Mouse (Mus musculus) embryonic fibroblast, embryonic 13.5 days (primary cell): ENCODE results near the gene Trpm8. TPM values are rescaled to one million over a fixed set of nuclear protein-coding genes. Genes with fewer than 3 reads are reported as not detected.

Experiments
- H3K27ac ChIP-seq: 2 replicates; pipeline ENCODE4 v1.5.1; 2012; ENCODE audit warnings: low read length, control low read depth, inconsistent platforms; ENCODE audit not compliant: insufficient read depth
- H3K4me1 ChIP-seq: 2 replicates; pipeline ENCODE4 v1.6.1; 2011; ENCODE audit warnings: low read length; ENCODE audit not compliant: control insufficient read depth, insufficient read depth
- H3K4me3 ChIP-seq: 2 replicates; pipeline ENCODE4 v1.5.1; 2011; ENCODE audit warnings: mild to moderate bottlenecking, control low read depth, low read length; ENCODE audit not compliant: insufficient read depth
- CTCF ChIP-seq: IDR thresholded peaks from 2 replicates; pipeline ENCODE4 v1.5.1; 2011; ENCODE audit warnings: mild to moderate bottlenecking, control low read depth, low read length, moderate library complexity, borderline replicate concordance; ENCODE audit not compliant: insufficient read depth
- POLR2A ChIP-seq: IDR thresholded peaks from 2 replicates; pipeline ENCODE4 v1.6.1; 2011; ENCODE audit warnings: low read depth, mild to moderate bottlenecking, control low read depth, low read length, moderate library complexity
- polyA plus RNA-seq: library from polyadenylated mRNA; stranded (reverse); fragments of >200 nt; gene quantifications from 2 replicates; pipeline ENCODE4 v1.2.4, GENCODE M21; 2011; ENCODE audit warnings: low read depth; ENCODE audit not compliant: missing spikeins, insufficient read length

The Trpm8 gene
- polyA plus RNA-seq, 1 experiment, result not detected

- Histone ChIP-seq H3K4me1 (peaks cover 8% of the 10 kb centered on the region), H3K4me3 (no peak overlapping the region), H3K27ac (no peak overlapping the region)
- TF ChIP-seq POLR2A, result no peak
- no peak for TF ChIP-seq CTCF
Measured at GRCm38 (mm10) chr1:88274371-88275077, 2.9 kb upstream of the Trpm8 start.

- Histone ChIP-seq H3K4me3 (no peak overlapping the region), H3K4me1 (peaks cover 8% of the 10 kb centered on the region)
- TF ChIP-seq POLR2A (no peak), CTCF (no peak)
Measured at GRCm38 (mm10) chr1:88275078-88275680, 2.3 kb upstream of the Trpm8 start.

GRCm38 (mm10) chr1:88275698-88276523 lies 1.6 kb upstream of the Trpm8 start:
- no peak for TF ChIP-seq POLR2A
- no peak for TF ChIP-seq CTCF
- Histone ChIP-seq H3K4me3 (peak overlapping the region; percentile 76), H3K27ac (no peak overlapping the region), H3K4me1 (peaks cover 8% of the 10 kb centered on the region)

More at GRCm38 (mm10) chr1:88275078-88275680, 2.3 kb upstream of the Trpm8 start:
- H3K27ac ChIP-seq, result no peak overlapping the region

- Histone ChIP-seq H3K4me1 (peaks cover 8% of the 10 kb centered on the region), H3K27ac (peak overlapping the region; percentile 20; the same call in 1 of the 2 replicates), H3K4me3 (peak overlapping the region; percentile 76)
- no peak for TF ChIP-seq CTCF
- no peak for TF ChIP-seq POLR2A
Measured at GRCm38 (mm10) chr1:88276524-88277097, 850 bp upstream of the Trpm8 start.

- H3K27ac ChIP-seq, result no peak overlapping the region
- peaks cover 8% of the 10 kb centered on the region for H3K4me1 ChIP-seq
- no peak for TF ChIP-seq CTCF
- no peak for TF ChIP-seq POLR2A
- H3K4me3 ChIP-seq, result no peak overlapping the region
Measured at GRCm38 (mm10) chr1:88277818-88278511, 504 bp downstream of the Trpm8 start.

- TF ChIP-seq CTCF, result no peak
- Histone ChIP-seq H3K27ac (no peak overlapping the region), H3K4me3 (no peak overlapping the region), H3K4me1 (peaks cover 8% of the 10 kb centered on the region)
Measured at GRCm38 (mm10) chr1:88279111-88280005, 1.9 kb downstream of the Trpm8 start.

- H3K4me1 ChIP-seq, result peaks cover 8% of the 10 kb centered on the region
- H3K4me3 ChIP-seq, result no peak overlapping the region
- TF ChIP-seq CTCF (no peak), POLR2A (no peak)
- H3K27ac ChIP-seq, result no peak overlapping the region
Measured at GRCm38 (mm10) chr1:88280006-88280690, 2.7 kb downstream of the Trpm8 start.

- Histone ChIP-seq H3K4me3 (no peak overlapping the region), H3K27ac (no peak overlapping the region), H3K4me1 (no peaks in the 10 kb centered on the region)
- TF ChIP-seq CTCF, result no peak
- TF ChIP-seq POLR2A, result no peak
Measured at GRCm38 (mm10) chr1:88282301-88282700, 4.8 kb downstream of the Trpm8 start.
